Mouse (Mus musculus): ENCODE data around the gene Oosp1. TPM values are rescaled to one million over a fixed set of nuclear protein-coding genes. Genes with fewer than 3 reads are reported as not detected.

Gene Oosp1
- polyA plus RNA-seq, 1 experiment from 2014 or later = not detected

Other genes with a start within 250 kb of the Oosp1 start
- gene Ms4a4b, start 247.6 kb downstream of the Oosp1 start, polyA plus RNA-seq (2015; fragmentation: Nextera tagmentation; extraction: Ambion mirVana) = 0.04 and 0.69 TPM in 2 replicates
- gene Ms4a6c, start 221.8 kb downstream of the Oosp1 start, polyA plus RNA-seq (2015; fragmentation: Nextera tagmentation; extraction: Ambion mirVana) = 6.0 and 7.9 TPM in 2 replicates
- 0.22 TPM in 1 of 2 replicates, not detected in the other for gene Gm8369, start 205.2 kb downstream of the Oosp1 start, polyA plus RNA-seq (2015; fragmentation: Nextera tagmentation; extraction: Ambion mirVana)
- gene Ms4a6b, start 174.6 kb downstream of the Oosp1 start, polyA plus RNA-seq (2015; fragmentation: Nextera tagmentation; extraction: Ambion mirVana) = 4.9 and 7.1 TPM in 2 replicates
- gene Ms4a4d, start 154.3 kb downstream of the Oosp1 start, polyA plus RNA-seq (2015; fragmentation: Nextera tagmentation; extraction: Ambion mirVana) = 1.2 and 1.4 TPM in 2 replicates
- 4.6 and 6.4 TPM in 2 replicates for gene Ms4a6d, start 86.3 kb downstream of the Oosp1 start, polyA plus RNA-seq (2015; fragmentation: Nextera tagmentation; extraction: Ambion mirVana)
- gene Ms4a2, start 67.4 kb downstream of the Oosp1 start, polyA plus RNA-seq (2015; fragmentation: Nextera tagmentation; extraction: Ambion mirVana) = 0.17 and 0.23 TPM in 2 replicates
- gene Ms4a3, start 50.3 kb downstream of the Oosp1 start, polyA plus RNA-seq (2015; fragmentation: Nextera tagmentation; extraction: Ambion mirVana) = 0.19 TPM in 1 of 2 replicates, not detected in the other
- not detected in 2 replicates for gene Oosp2, start 30.6 kb downstream of the Oosp1 start, polyA plus RNA-seq (2015; fragmentation: Nextera tagmentation; extraction: Ambion mirVana)
- not detected in 2 replicates for gene Oosp3, start 5.9 kb upstream of the Oosp1 start, polyA plus RNA-seq (2015; fragmentation: Nextera tagmentation; extraction: Ambion mirVana)
- 0.70 and 0.71 TPM in 2 replicates for gene Gif, start 56.4 kb upstream of the Oosp1 start, polyA plus RNA-seq (2015; fragmentation: Nextera tagmentation; extraction: Ambion mirVana)
- 45.7 and 46.2 TPM in 2 replicates for gene Mrpl16, start 79.2 kb upstream of the Oosp1 start, polyA plus RNA-seq (2015; fragmentation: Nextera tagmentation; extraction: Ambion mirVana)
- 17.0 and 17.6 TPM in 2 replicates for gene Stx3, start 128.3 kb upstream of the Oosp1 start, polyA plus RNA-seq (2015; fragmentation: Nextera tagmentation; extraction: Ambion mirVana)
- not detected in 2 replicates for gene Olfr1417, start 148.1 kb upstream of the Oosp1 start, polyA plus RNA-seq (2015; fragmentation: Nextera tagmentation; extraction: Ambion mirVana)
- not detected in 2 replicates for gene Olfr1418, start 169.9 kb upstream of the Oosp1 start, polyA plus RNA-seq (2015; fragmentation: Nextera tagmentation; extraction: Ambion mirVana)
- not detected in 2 replicates for gene Olfr1419, start 184.0 kb upstream of the Oosp1 start, polyA plus RNA-seq (2015; fragmentation: Nextera tagmentation; extraction: Ambion mirVana)
- 0.10 TPM in 1 of 2 replicates, not detected in the other for gene Olfr1420, start 195.4 kb upstream of the Oosp1 start, polyA plus RNA-seq (2015; fragmentation: Nextera tagmentation; extraction: Ambion mirVana)
- 15.9 and 17.4 TPM in 2 replicates for gene Patl1, start 221.2 kb upstream of the Oosp1 start, polyA plus RNA-seq (2015; fragmentation: Nextera tagmentation; extraction: Ambion mirVana)

Measured in lung, embryonic 15.5 days (tissue).